Mouse (Mus musculus) CH12.LX (cell line): ENCODE results near the gene Dcst2. TPM values are rescaled to one million over a fixed set of nuclear protein-coding genes. Genes with fewer than 3 reads are reported as not detected.

Source experiments
- DNase-seq: peaks from one replicate; pipeline ENCODE4 v3.0.0-alpha.2; 2013; ENCODE audit errors: extremely low read depth
- H3K27ac ChIP-seq: 2 replicates; pipeline ENCODE4 v1.5.1; 2012; ENCODE audit warnings: low read depth, mild to moderate bottlenecking, control low read depth, moderate library complexity; ENCODE audit not compliant: insufficient read depth
- H3K27me3 ChIP-seq: replicated peaks from 2 replicates; pipeline ENCODE3; 2012; ENCODE audit warnings: inconsistent platforms
- H3K36me3 ChIP-seq, 2 experiments: replicated peaks in 1 of 2; 2 replicates each; pipeline versions ENCODE3 to v1.6.1; 2012; ENCODE audit warnings: inconsistent platforms in 1 of 2, low read length in 1 of 2, mild to moderate bottlenecking in 1 of 2, mixed read lengths in 1 of 2, moderate library complexity in 1 of 2; ENCODE audit not compliant: control insufficient read depth in 1 of 2, insufficient read depth in 1 of 2
- H3K4me1 ChIP-seq, 2 experiments: 2 replicates each; pipeline ENCODE4 v1.6.1; 2012; ENCODE audit warnings: inconsistent platforms in 1 of 2, moderate library complexity in 1 of 2; ENCODE audit not compliant: insufficient read depth in 2 of 2, control insufficient read depth in 1 of 2
- H3K4me2 ChIP-seq: 2 replicates; pipeline ENCODE4 v1.6.1; 2012; ENCODE audit warnings: low read depth, mild to moderate bottlenecking, control low read depth; ENCODE audit not compliant: poor library complexity, insufficient read depth, severe bottlenecking
- H3K4me3 ChIP-seq, 3 experiments: fragments of 150-350 bp in 1 of 3; sonication (generic) in 1 of 3; replicated peaks in 1 of 3; 2 replicates each; pipeline versions ENCODE3 to v1.5.1; 2011 to 2012; ENCODE audit warnings: low read depth in 2 of 3, low read length in 2 of 3, mild to moderate bottlenecking in 2 of 3, moderate library complexity in 2 of 3, control low read depth in 1 of 3, improper control_type of control experiment in 1 of 3, inconsistent platforms in 1 of 3, mixed read lengths in 1 of 3; ENCODE audit not compliant: poor library complexity in 1 of 3
- H3K79me2 ChIP-seq: replicated peaks from 2 replicates; pipeline ENCODE4 v1.6.1; 2012; ENCODE audit warnings: mild to moderate bottlenecking, moderate library complexity; ENCODE audit not compliant: control insufficient read depth, poor library complexity, insufficient read depth, severe bottlenecking; ENCODE audit errors: extremely low read depth
- H3K9ac ChIP-seq: 2 replicates; pipeline ENCODE4 v1.6.1; 2012; ENCODE audit warnings: low read depth, mild to moderate bottlenecking, control low read depth, moderate library complexity; ENCODE audit not compliant: insufficient read depth
- H3K9me3 ChIP-seq: replicated peaks from 2 replicates; pipeline ENCODE3; 2012; ENCODE audit warnings: low read length, inconsistent platforms, mixed read lengths
- BHLHE40 ChIP-seq: IDR thresholded peaks from 2 replicates; pipeline ENCODE4 v1.6.1; 2011; ENCODE audit warnings: mild to moderate bottlenecking, low read depth, low read length, improper control_type of control experiment
- CHD1 ChIP-seq: IDR thresholded peaks from 2 replicates; pipeline ENCODE4 v1.6.1; 2012; ENCODE audit warnings: low read depth, low read length, improper control_type of control experiment, inconsistent platforms
- CHD2 ChIP-seq: IDR thresholded peaks from 2 replicates; pipeline ENCODE4 v1.6.1; 2011; ENCODE audit warnings: low read length, improper control_type of control experiment
- CTCF ChIP-seq, 2 experiments: IDR thresholded peaks in 1 of 2; conservative IDR thresholded peaks in 1 of 2; 2 replicates each; pipeline ENCODE4 v1.5.1; 2011 to 2012; ENCODE audit warnings: low read depth in 2 of 2, low read length in 2 of 2, improper control_type of control experiment in 1 of 2, inconsistent platforms in 1 of 2, mild to moderate bottlenecking in 1 of 2, moderate library complexity in 1 of 2
- E2F4 ChIP-seq: IDR thresholded peaks from 2 replicates; pipeline ENCODE4 v1.6.1; 2011; ENCODE audit warnings: low read depth, low read length, improper control_type of control experiment; ENCODE audit not compliant: insufficient replicate concordance
- ELF1 ChIP-seq: IDR thresholded peaks from 2 replicates; pipeline ENCODE4 v1.6.1; 2014; ENCODE audit warnings: low read depth, mild to moderate bottlenecking, inconsistent platforms, low read length, improper control_type of control experiment
- EP300 ChIP-seq: IDR thresholded peaks from 2 replicates; pipeline ENCODE4 v1.6.1; 2011; ENCODE audit warnings: low read length, improper control_type of control experiment
- ETS1 ChIP-seq: conservative IDR thresholded peaks from 2 replicates; pipeline ENCODE4 v1.6.1; 2012; ENCODE audit warnings: low read depth, mild to moderate bottlenecking, inconsistent platforms, low read length, improper control_type of control experiment, moderate library complexity
- GABPA ChIP-seq: IDR thresholded peaks from 2 replicates; pipeline ENCODE4 v1.6.1; 2012; ENCODE audit warnings: low read depth, low read length, improper control_type of control experiment, inconsistent platforms; ENCODE audit not compliant: insufficient replicate concordance
- HCFC1 ChIP-seq: IDR thresholded peaks from 2 replicates; pipeline ENCODE4 v1.6.1; 2012; ENCODE audit warnings: low read depth, mild to moderate bottlenecking, inconsistent platforms, low read length, improper control_type of control experiment
- IRF4 ChIP-seq: IDR thresholded peaks from 2 replicates; pipeline ENCODE4 v1.6.1; 2014; ENCODE audit warnings: low read depth, mild to moderate bottlenecking, inconsistent platforms, low read length, improper control_type of control experiment
- JUN ChIP-seq: IDR thresholded peaks from 2 replicates; pipeline ENCODE4 v1.6.1; 2011; ENCODE audit warnings: low read depth, mild to moderate bottlenecking, low read length, improper control_type of control experiment, moderate library complexity; ENCODE audit not compliant: insufficient read depth
- JUND ChIP-seq: conservative IDR thresholded peaks from 2 replicates; pipeline ENCODE4 v1.6.1; 2011; ENCODE audit warnings: low read depth, low read length, improper control_type of control experiment
- KAT2A ChIP-seq: IDR thresholded peaks from 2 replicates; pipeline ENCODE4 v1.6.1; 2012; ENCODE audit warnings: low read length, improper control_type of control experiment, inconsistent platforms; ENCODE audit not compliant: insufficient replicate concordance
- MAFK ChIP-seq: IDR thresholded peaks from 2 replicates; pipeline ENCODE4 v1.6.1; 2011; ENCODE audit warnings: low read length, improper control_type of control experiment; ENCODE audit not compliant: insufficient replicate concordance
- MAX ChIP-seq: IDR thresholded peaks from 2 replicates; pipeline ENCODE4 v1.6.1; 2011; ENCODE audit warnings: low read length, improper control_type of control experiment
- MAZ ChIP-seq: IDR thresholded peaks from 2 replicates; pipeline ENCODE4 v1.6.1; 2012; ENCODE audit warnings: low read depth, mild to moderate bottlenecking, inconsistent platforms, low read length, improper control_type of control experiment, moderate library complexity
- MEF2A ChIP-seq: IDR thresholded peaks from 2 replicates; pipeline ENCODE4 v1.6.1; 2014; ENCODE audit warnings: low read depth, mild to moderate bottlenecking, inconsistent platforms, low read length, improper control_type of control experiment, borderline replicate concordance
- MXI1 ChIP-seq: IDR thresholded peaks from 2 replicates; pipeline ENCODE4 v1.6.1; 2011; ENCODE audit warnings: mild to moderate bottlenecking, low read depth, low read length, improper control_type of control experiment
- MYC ChIP-seq: IDR thresholded peaks from 2 replicates; pipeline ENCODE4 v1.6.1; 2011; ENCODE audit warnings: low read depth, mild to moderate bottlenecking, improper control_type of control experiment, low read length
- NELFE ChIP-seq: IDR thresholded peaks from 2 replicates; pipeline ENCODE4 v1.6.1; 2011; ENCODE audit warnings: low read depth, low read length, improper control_type of control experiment
- NRF1 ChIP-seq: IDR thresholded peaks from 2 replicates; pipeline ENCODE4 v1.6.1; 2014; ENCODE audit warnings: low read depth, mild to moderate bottlenecking, inconsistent platforms, low read length, improper control_type of control experiment, moderate library complexity
- PAX5 ChIP-seq: IDR thresholded peaks from 2 replicates; pipeline ENCODE4 v1.6.1; 2012; ENCODE audit warnings: low read length, inconsistent platforms, mixed read lengths
- POLR2A ChIP-seq: IDR thresholded peaks from 2 replicates; pipeline ENCODE4 v1.6.1; 2011; ENCODE audit warnings: low read depth, mild to moderate bottlenecking, improper control_type of control experiment, low read length
- POLR2AphosphoS2 ChIP-seq: IDR thresholded peaks from 2 replicates; pipeline ENCODE4 v1.6.1; 2011; ENCODE audit warnings: low read depth, low read length, improper control_type of control experiment
- RAD21 ChIP-seq: IDR thresholded peaks from 2 replicates; pipeline ENCODE4 v1.6.1; 2011; ENCODE audit warnings: low read depth, mild to moderate bottlenecking, low read length, improper control_type of control experiment, moderate library complexity
- RCOR1 ChIP-seq: conservative IDR thresholded peaks from 2 replicates; pipeline ENCODE4 v1.6.1; 2012; ENCODE audit warnings: low read depth, mild to moderate bottlenecking, inconsistent platforms, low read length, improper control_type of control experiment
- SIN3A ChIP-seq: IDR thresholded peaks from 2 replicates; pipeline ENCODE4 v1.6.1; 2012; ENCODE audit warnings: low read length, improper control_type of control experiment, inconsistent platforms
- SMC3 ChIP-seq: IDR thresholded peaks from 2 replicates; pipeline ENCODE4 v1.6.1; 2011; ENCODE audit warnings: low read depth, low read length, improper control_type of control experiment
- TBP ChIP-seq: conservative IDR thresholded peaks from 2 replicates; pipeline ENCODE4 v1.6.1; 2011; ENCODE audit warnings: low read depth, low read length, improper control_type of control experiment
- TCF12 ChIP-seq: IDR thresholded peaks from 2 replicates; pipeline ENCODE4 v1.6.1; 2014; ENCODE audit warnings: low read depth, mild to moderate bottlenecking, inconsistent platforms, low read length, improper control_type of control experiment
- UBTF ChIP-seq: IDR thresholded peaks from 2 replicates; pipeline ENCODE4 v1.6.1; 2012; ENCODE audit warnings: low read depth, mild to moderate bottlenecking, inconsistent platforms, low read length, improper control_type of control experiment, moderate library complexity
- USF1 ChIP-seq: IDR thresholded peaks from 2 replicates; pipeline ENCODE4 v1.6.1; 2014; ENCODE audit warnings: low read depth, mild to moderate bottlenecking, inconsistent platforms, low read length, improper control_type of control experiment
- USF2 ChIP-seq: conservative IDR thresholded peaks from 2 replicates; pipeline ENCODE4 v1.6.1; 2011; ENCODE audit warnings: low read depth, low read length, improper control_type of control experiment
- ZC3H11A ChIP-seq: IDR thresholded peaks from 2 replicates; pipeline ENCODE4 v1.6.1; 2012; ENCODE audit warnings: low read depth, mild to moderate bottlenecking, inconsistent platforms, low read length, improper control_type of control experiment
- ZKSCAN1 ChIP-seq: IDR thresholded peaks from 2 replicates; pipeline ENCODE4 v1.6.1; 2012; ENCODE audit warnings: low read depth, inconsistent platforms, low read length, improper control_type of control experiment, borderline replicate concordance
- ZMIZ1 ChIP-seq: IDR thresholded peaks from 2 replicates; pipeline ENCODE4 v1.6.1; 2012; ENCODE audit warnings: low read depth, mild to moderate bottlenecking, inconsistent platforms, low read length, improper control_type of control experiment
- ZNF384 ChIP-seq: IDR thresholded peaks from 2 replicates; pipeline ENCODE4 v1.6.1; 2012; ENCODE audit warnings: low read depth, low read length, improper control_type of control experiment, inconsistent platforms
- dilution Hi-C: fragments of 300-500 bp; cut with MboI; formaldehyde crosslinking; loops from 2 replicates; pipeline ENCODE4 v1.14.3; 2020; ENCODE audit warnings: low sequenced_read_pairs; ENCODE audit not compliant: extremely low pct_unique_long_range_greater_than_20kb, extremely low pct_ligation_motif_present
- in situ Hi-C: fragments of 300-500 bp; cut with MboI; formaldehyde crosslinking; loops from 3 replicates; pipeline ENCODE4 v1.14.3; 2019; ENCODE audit warnings: low sequenced_read_pairs, low pct_ligation_motif_present, low pct_unique_long_range_greater_than_20kb, mixed read lengths
- polyA plus RNA-seq: library from polyadenylated mRNA; unstranded; fragments of >175 nt; gene quantifications from 2 replicates; pipeline ENCODE4 v1.2.1, GENCODE M21; 2012; ENCODE audit warnings: low read depth; ENCODE audit not compliant: insufficient read length
- total RNA-seq, 2 experiments: library from RNA; depleted of rRNA; stranded (reverse); fragments of 300-350 nt in 1 of 2; fragments of >200 nt in 1 of 2; gene quantifications; 2 replicates each; pipeline ENCODE4 v1.2.3; 2012 to 2014

Gene Dcst2
- total and polyA plus RNA-seq, 3 experiments = 0.10 TPM; not detected in 2

DNA sequence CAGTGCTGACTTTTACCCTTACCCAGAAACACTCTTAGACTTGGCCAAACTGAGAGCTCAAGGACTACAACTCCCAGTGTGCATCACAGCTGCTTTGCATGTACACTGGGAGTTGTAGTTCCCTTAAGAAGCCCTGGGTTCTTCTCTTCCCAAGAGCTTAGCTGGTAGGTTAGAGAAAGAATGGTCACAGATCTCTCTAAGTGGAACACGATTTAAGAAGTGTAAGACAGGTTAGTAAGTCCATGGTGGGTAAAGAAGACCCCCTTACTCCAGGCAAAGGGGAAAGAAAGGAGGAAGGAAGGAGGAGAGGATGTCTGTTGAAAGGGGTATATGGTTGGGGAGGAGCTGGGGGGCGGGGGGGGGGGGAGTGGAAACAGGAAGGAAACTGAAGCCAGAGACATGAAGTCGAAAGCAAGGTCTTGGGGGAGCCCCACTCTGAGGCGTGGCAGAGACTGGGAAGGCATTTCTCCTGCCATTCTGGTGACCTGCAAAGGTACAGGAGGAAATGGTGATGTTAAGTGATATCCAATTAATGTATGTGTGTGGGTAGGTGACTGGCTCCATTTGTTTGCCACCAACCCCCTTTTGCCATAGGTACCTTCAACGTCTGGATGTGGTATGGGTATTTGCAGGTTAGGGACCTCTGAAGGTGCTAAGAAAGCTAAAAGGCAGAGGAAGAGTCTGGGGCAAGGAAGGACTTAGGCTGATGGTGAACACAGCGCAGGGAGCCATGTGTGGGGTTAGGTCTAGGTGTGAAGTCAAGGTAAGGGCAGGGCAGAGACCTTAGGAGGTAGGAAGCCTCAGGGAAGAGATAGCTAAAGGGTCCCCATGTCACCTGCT lies 27.3 kb downstream of the Dcst2 start:
- dilution Hi-C loops = no loop called here
- Histone ChIP-seq H3K4me1 (peaks cover 12 to 62% of the 10 kb centered on the region in 2 experiments), H3K27me3 (no peaks in the 10 kb centered on the region), H3K79me2 (peaks cover 49% of the 10 kb centered on the region), H3K27ac (peak overlapping the region; percentile 99), H3K4me3 (peak overlapping the region; percentile 51 to 59 (median 54)), H3K36me3 (peaks cover 4 to 10% of the 10 kb centered on the region in 2 experiments), H3K9ac (peak overlapping the region; percentile 97), H3K9me3 (no peaks in the 10 kb centered on the region), H3K4me2 (peak overlapping the region; percentile 79)
- TF ChIP-seq NELFE (peak; percentile 31; the same call in 1 of the 2 replicates), ZC3H11A (no peak), USF1 (no peak), POLR2A (peak; percentile 68), SIN3A (peak; percentile 39; the same call in 1 of the 2 replicates), ZNF384 (no peak), EP300 (no peak; the same call in 1 of the 2 replicates), MEF2A (peak; percentile 51; the same call in 1 of the 2 replicates), MYC (peak; percentile 11; the same call in 1 of the 2 replicates), GABPA (peak; percentile 78; the same call in 1 of the 2 replicates), KAT2A (peak; percentile 99), CTCF (conservative IDR thresholded peaks at IDR 0.05 in 1 of 2, IDR thresholded peaks at IDR 0.05 in 1 of 2; ENCODE audit: low read depth in 2 of 2, low read length in 2 of 2) (no peak), HCFC1 (peak; percentile 100), E2F4 (no peak), ETS1 (no peak), POLR2AphosphoS2 (no peak), TBP (0 out of 2 replicates have a peak, but pooled peaks have one; percentile 54), ELF1 (peak; percentile 64), JUN (no peak), SMC3 (no peak), MAFK (no peak), JUND (no peak), MAZ (peak; percentile 86), UBTF (no peak), MAX (no peak), PAX5 (no peak), IRF4 (no peak), ZMIZ1 (peak; percentile 29; the same call in 1 of the 2 replicates), NRF1 (no peak; the same call in 1 of the 2 replicates), BHLHE40 (0 out of 2 replicates have a peak, but pooled peaks have one; percentile 22), MXI1 (peak; percentile 79), CHD2 (no peak; the same call in 1 of the 2 replicates), CHD1 (no peak; the same call in 1 of the 2 replicates), ZKSCAN1 (no peak), USF2 (no peak), RCOR1 (0 out of 2 replicates have a peak, but pooled peaks have one; percentile 8), RAD21 (no peak), TCF12 (peak; percentile 48; the same call in 1 of the 2 replicates)
- in situ Hi-C loops = no loop called here
- DNase-seq = peak; percentile 81
